Mouse (Mus musculus): ENCODE measurements around the gene Olfr1357. TPM values are rescaled to one million over a fixed set of nuclear protein-coding genes. Genes with fewer than 3 reads are reported as not detected.

Olfr1357 gene
- polyA plus RNA-seq, 1 experiment from 2014 or later: not detected

- Histone ChIP-seq H3K9ac (ENCODE audit: low read depth, low read length) (no peak overlapping the region), H3K36me3 (ENCODE audit: insufficient read depth, low read length) (no peaks in the 10 kb centered on the region), H3K27ac (no peak overlapping the region), H3K27me3 (ENCODE audit: insufficient read depth, low read length) (no peaks in the 10 kb centered on the region), H3K9me3 (replicated peaks; ENCODE audit: low read length) (no peaks in the 10 kb centered on the region), H3K4me3 (replicated peaks; ENCODE audit: low read depth, low read length) (no peak overlapping the region), H3K4me1 (replicated peaks; ENCODE audit: insufficient read depth, low read length) (no peaks in the 10 kb centered on the region), H3K4me2 (ENCODE audit: low read length) (no peak overlapping the region)
- WGBS: 70% methylated on average over 3 of the region's 3 CpGs
- ATAC-seq (replicated peaks; ENCODE audit: low FRiP score, low read depth) (no peak), DNase-seq (ENCODE audit: low spot score) (no peak)
- no peak for TF ChIP-seq CTCF (IDR thresholded peaks at IDR 0.05; ENCODE audit: low read depth)
Measured at GRCm38 (mm10) chr10:78607602-78608001, 10.3 kb downstream of the Olfr1357 start.

GRCm38 (mm10) chr10:78605080-78605479 lies 12.8 kb downstream of the Olfr1357 start:
- no peak overlapping the region for H3K9ac ChIP-seq (ENCODE audit: low read depth, low read length)
- no peaks in the 10 kb centered on the region for H3K36me3 ChIP-seq (ENCODE audit: insufficient read depth, low read length)
- TF ChIP-seq CTCF (IDR thresholded peaks at IDR 0.05; ENCODE audit: low read depth): peak; percentile 60
- no peaks in the 10 kb centered on the region for H3K27me3 ChIP-seq (ENCODE audit: insufficient read depth, low read length)
- H3K9me3 ChIP-seq (replicated peaks; ENCODE audit: low read length): no peaks in the 10 kb centered on the region
- H3K4me2 ChIP-seq (ENCODE audit: low read length): no peak overlapping the region
- no peaks in the 10 kb centered on the region for H3K4me1 ChIP-seq (replicated peaks; ENCODE audit: insufficient read depth, low read length)
- no peak overlapping the region for H3K4me3 ChIP-seq (replicated peaks; ENCODE audit: low read depth, low read length)
- ATAC-seq (replicated peaks; ENCODE audit: low FRiP score, low read depth): no peak
- no peak overlapping the region for H3K27ac ChIP-seq
- DNase-seq (ENCODE audit: low spot score): peak; percentile 19
- 50% methylated on average over 3 of the region's 3 CpGs for WGBS

- ATAC-seq (replicated peaks; ENCODE audit: low FRiP score, low read depth): no peak
- DNase-seq (ENCODE audit: low spot score): no peak
- TF ChIP-seq CTCF (IDR thresholded peaks at IDR 0.05; ENCODE audit: low read depth): no peak
- no peak overlapping the region for H3K27ac ChIP-seq
- WGBS: 91% methylated on average over 5 of the region's 5 CpGs
- H3K4me2 ChIP-seq (ENCODE audit: low read length): no peak overlapping the region
- no peaks in the 10 kb centered on the region for H3K9me3 ChIP-seq (replicated peaks; ENCODE audit: low read length)
- H3K36me3 ChIP-seq (ENCODE audit: insufficient read depth, low read length): no peaks in the 10 kb centered on the region
- H3K4me1 ChIP-seq (replicated peaks; ENCODE audit: insufficient read depth, low read length): no peaks in the 10 kb centered on the region
- no peaks in the 10 kb centered on the region for H3K27me3 ChIP-seq (ENCODE audit: insufficient read depth, low read length)
- H3K9ac ChIP-seq (ENCODE audit: low read depth, low read length): no peak overlapping the region
- no peak overlapping the region for H3K4me3 ChIP-seq (replicated peaks; ENCODE audit: low read depth, low read length)
Measured at GRCm38 (mm10) chr10:78599865-78600264, 18.0 kb downstream of the Olfr1357 start.

GRCm38 (mm10) chr10:78594566-78594965 lies 23.3 kb downstream of the Olfr1357 start:
- no peaks in the 10 kb centered on the region for H3K36me3 ChIP-seq (ENCODE audit: insufficient read depth, low read length)
- no peak overlapping the region for H3K27ac ChIP-seq
- ATAC-seq (replicated peaks; ENCODE audit: low FRiP score, low read depth) (no peak), DNase-seq (ENCODE audit: low spot score) (no peak)
- H3K4me2 ChIP-seq (ENCODE audit: low read length): no peak overlapping the region
- TF ChIP-seq CTCF (IDR thresholded peaks at IDR 0.05; ENCODE audit: low read depth): no peak
- no peak overlapping the region for H3K4me3 ChIP-seq (replicated peaks; ENCODE audit: low read depth, low read length)
- H3K4me1 ChIP-seq (replicated peaks; ENCODE audit: insufficient read depth, low read length): 0 out of 2 replicates have a peak, but pooled peaks cover 3% of the 10 kb centered on the region
- no peaks in the 10 kb centered on the region for H3K9me3 ChIP-seq (replicated peaks; ENCODE audit: low read length)
- no peak overlapping the region for H3K9ac ChIP-seq (ENCODE audit: low read depth, low read length)
- H3K27me3 ChIP-seq (ENCODE audit: insufficient read depth, low read length): no peaks in the 10 kb centered on the region

- H3K9ac ChIP-seq (ENCODE audit: low read depth, low read length): no peak overlapping the region
- H3K36me3 ChIP-seq (ENCODE audit: insufficient read depth, low read length): peaks cover under 1% of the 10 kb centered on the region; the same call in 1 of the 2 replicates
- ATAC-seq (replicated peaks; ENCODE audit: low FRiP score, low read depth) (no peak), DNase-seq (ENCODE audit: low spot score) (no peak)
- H3K27me3 ChIP-seq (ENCODE audit: insufficient read depth, low read length): no peaks in the 10 kb centered on the region
- no peak overlapping the region for H3K27ac ChIP-seq
- WGBS: 72% methylated on average over 6 of the region's 6 CpGs
- no peak overlapping the region for H3K4me2 ChIP-seq (ENCODE audit: low read length)
- H3K4me3 ChIP-seq (replicated peaks; ENCODE audit: low read depth, low read length): no peak overlapping the region
- H3K4me1 ChIP-seq (replicated peaks; ENCODE audit: insufficient read depth, low read length): 0 out of 2 replicates have a peak, but pooled peaks cover 3% of the 10 kb centered on the region
- H3K9me3 ChIP-seq (replicated peaks; ENCODE audit: low read length): no peaks in the 10 kb centered on the region
- TF ChIP-seq CTCF (IDR thresholded peaks at IDR 0.05; ENCODE audit: low read depth): no peak
Measured at GRCm38 (mm10) chr10:78594157-78594556, 23.7 kb downstream of the Olfr1357 start.

GRCm38 (mm10) chr10:78593736-78594135 lies 24.1 kb downstream of the Olfr1357 start:
- H3K27ac ChIP-seq: no peak overlapping the region
- DNase-seq (ENCODE audit: low spot score) (no peak), ATAC-seq (replicated peaks; ENCODE audit: low FRiP score, low read depth) (no peak)
- no peak overlapping the region for H3K4me3 ChIP-seq (replicated peaks; ENCODE audit: low read depth, low read length)
- no peak for TF ChIP-seq CTCF (IDR thresholded peaks at IDR 0.05; ENCODE audit: low read depth)
- WGBS: 80% methylated on average over 5 of the region's 5 CpGs
- H3K4me2 ChIP-seq (ENCODE audit: low read length): no peak overlapping the region
- peaks cover 4% of the 10 kb centered on the region; the same call in 1 of the 2 replicates for H3K36me3 ChIP-seq (ENCODE audit: insufficient read depth, low read length)
- H3K4me1 ChIP-seq (replicated peaks; ENCODE audit: insufficient read depth, low read length): 0 out of 2 replicates have a peak, but pooled peaks cover 3% of the 10 kb centered on the region
- H3K9me3 ChIP-seq (replicated peaks; ENCODE audit: low read length): no peaks in the 10 kb centered on the region
- H3K9ac ChIP-seq (ENCODE audit: low read depth, low read length): no peak overlapping the region
- H3K27me3 ChIP-seq (ENCODE audit: insufficient read depth, low read length): no peaks in the 10 kb centered on the region

- ATAC-seq (replicated peaks; ENCODE audit: low FRiP score, low read depth): no peak
- H3K4me1 ChIP-seq (replicated peaks; ENCODE audit: insufficient read depth, low read length): 0 out of 2 replicates have a peak, but pooled peaks cover 3% of the 10 kb centered on the region
- H3K4me2 ChIP-seq (ENCODE audit: low read length): no peak overlapping the region
- WGBS: 84% methylated on average over 4 of the region's 4 CpGs
- no peak for TF ChIP-seq CTCF (IDR thresholded peaks at IDR 0.05; ENCODE audit: low read depth)
- no peaks in the 10 kb centered on the region for H3K27me3 ChIP-seq (ENCODE audit: insufficient read depth, low read length)
- no peaks in the 10 kb centered on the region for H3K9me3 ChIP-seq (replicated peaks; ENCODE audit: low read length)
- H3K36me3 ChIP-seq (ENCODE audit: insufficient read depth, low read length): peaks cover 5% of the 10 kb centered on the region; the same call in 1 of the 2 replicates
- no peak overlapping the region for H3K4me3 ChIP-seq (replicated peaks; ENCODE audit: low read depth, low read length)
- H3K9ac ChIP-seq (ENCODE audit: low read depth, low read length): no peak overlapping the region
- DNase-seq (ENCODE audit: low spot score): no peak
- no peak overlapping the region for H3K27ac ChIP-seq
Measured at GRCm38 (mm10) chr10:78592856-78593379, 25.0 kb downstream of the Olfr1357 start.
